Mouse (Mus musculus) lung, adult 2 months (tissue): ENCODE measurements around the gene Tspan17. TPM values are rescaled to one million over a fixed set of nuclear protein-coding genes. Genes with fewer than 3 reads are reported as not detected.

ENCODE experiments used
- DNase-seq: peaks from one replicate; pipeline ENCODE4 v3.0.0; 2022
- H3K4me1 ChIP-seq: fragments of 200-500 bp; 2 replicates; pipeline ENCODE4 v1.6.1; 2011; ENCODE audit warnings: low read length; ENCODE audit not compliant: control insufficient read depth, insufficient read depth
- H3K4me3 ChIP-seq: fragments of 200-500 bp; replicated peaks from 2 replicates; pipeline ENCODE3; 2011; ENCODE audit warnings: low read depth, mild to moderate bottlenecking, control low read depth, low read length; ENCODE audit errors: extremely low read depth
- CTCF ChIP-seq: fragments of 200-500 bp; IDR thresholded peaks from 2 replicates; pipeline ENCODE4 v1.5.1; 2011; ENCODE audit warnings: mild to moderate bottlenecking, low read length, control low read depth; ENCODE audit not compliant: insufficient read depth
- POLR2A ChIP-seq: fragments of 200-500 bp; IDR thresholded peaks from 2 replicates; pipeline ENCODE4 v1.6.1; 2011; ENCODE audit warnings: low read depth, mild to moderate bottlenecking, control low read depth, low read length, borderline replicate concordance; ENCODE audit errors: extremely low read depth
- WGBS: fragments of 180-500 bp; shearing (Covaris S2); methylation state at CpG from one replicate; pipeline ENCODE4 v1.1.7; 2018; 5-methylcytosine and 5-hydroxymethylcytosine counted together
- polyA plus RNA-seq: library from polyadenylated mRNA; depleted of rRNA; stranded (reverse); fragments of >200 nt; gene quantifications from 2 replicates; pipeline ENCODE4 v1.2.3, GENCODE M21; 2012; rRNA removed

The Tspan17 gene
- 32.1 and 34.7 TPM in 2 replicates for polyA plus RNA-seq

GRCm38 (mm10) chr13:54788740-54789560, at the start of gene Tspan17:
TSS of gene Tspan17 (plus strand) at chr13:54789377.
- WGBS, result 1% methylated on average over 47 of the region's 49 CpGs
- TF ChIP-seq POLR2A (0 out of 2 replicates have a peak, but pooled peaks have one; percentile 30), CTCF (no peak)
- Histone ChIP-seq H3K4me3 (peak within 1 kb of the TSS; percentile 92), H3K4me1 (peaks cover 8% of the 10 kb centered on the region)
- DNase-seq, result peak; percentile 97

GRCm38 (mm10) chr13:54746110-54746509, 43.1 kb upstream of the Tspan17 start:
- no peak for TF ChIP-seq POLR2A
- TF ChIP-seq CTCF, result no peak
- DNase-seq, result no peak
- H3K4me1 ChIP-seq, result no peaks in the 10 kb centered on the region
- H3K4me3 ChIP-seq, result no peak overlapping the region
- 33% methylated on average over 6 of the region's 6 CpGs for WGBS

GRCm38 (mm10) chr13:54746896-54747295, 42.3 kb upstream of the Tspan17 start:
- WGBS, result 39% methylated on average over 10 of the region's 10 CpGs
- TF ChIP-seq POLR2A (no peak), CTCF (no peak)
- no peak for DNase-seq
- Histone ChIP-seq H3K4me3 (no peak overlapping the region), H3K4me1 (no peaks in the 10 kb centered on the region)

GRCm38 (mm10) chr13:54748190-54748589, 41.0 kb upstream of the Tspan17 start:
- no peak for DNase-seq
- no peak overlapping the region for H3K4me3 ChIP-seq
- WGBS, result 78% methylated on average over 8 of the region's 8 CpGs
- H3K4me1 ChIP-seq, result no peaks in the 10 kb centered on the region
- TF ChIP-seq CTCF (no peak), POLR2A (no peak)

GRCm38 (mm10) chr13:54748721-54749060, 40.5 kb upstream of the Tspan17 start:
- no peak for DNase-seq
- no peak for TF ChIP-seq POLR2A
- TF ChIP-seq CTCF, result no peak
- WGBS, result 46% methylated on average over 10 of the region's 10 CpGs

GRCm38 (mm10) chr13:54749061-54749863, 39.9 kb upstream of the Tspan17 start:
- TF ChIP-seq POLR2A, result no peak
- TF ChIP-seq CTCF, result no peak
- H3K4me3 ChIP-seq, result no peak overlapping the region
- H3K4me1 ChIP-seq, result no peaks in the 10 kb centered on the region
- no peak for DNase-seq
- WGBS, result 2% methylated on average over 71 of the region's 100 CpGs

More at GRCm38 (mm10) chr13:54748721-54749060, 40.5 kb upstream of the Tspan17 start:
- Histone ChIP-seq H3K4me3 (no peak overlapping the region), H3K4me1 (no peaks in the 10 kb centered on the region)

GRCm38 (mm10) chr13:54749864-54750411, 39.2 kb upstream of the Tspan17 start, which contains the start of gene Gprin1:
TSS of gene Gprin1 (minus strand) at chr13:54749874.
- DNase-seq, result no peak
- TF ChIP-seq POLR2A (no peak), CTCF (no peak)
- WGBS, result 5% methylated on average over 29 of the region's 29 CpGs
- Histone ChIP-seq H3K4me1 (no peaks in the 10 kb centered on the region), H3K4me3 (no peak within 1 kb of the TSS)

- TF ChIP-seq CTCF (no peak), POLR2A (no peak)
- no peaks in the 10 kb centered on the region for H3K4me1 ChIP-seq
- 4% methylated on average over 8 of the region's 8 CpGs for WGBS
- H3K4me3 ChIP-seq, result no peak overlapping the region
- no peak for DNase-seq
These were observed 38.5 kb upstream of the Tspan17 start for GRCm38 (mm10) chr13:54750699-54751098.

GRCm38 (mm10) chr13:54752656-54753055, 36.5 kb upstream of the Tspan17 start:
- 71% methylated on average over 10 of the region's 10 CpGs for WGBS
- Histone ChIP-seq H3K4me1 (no peaks in the 10 kb centered on the region), H3K4me3 (no peak overlapping the region)
- no peak for TF ChIP-seq CTCF
- no peak for TF ChIP-seq POLR2A
- no peak for DNase-seq

GRCm38 (mm10) chr13:54753733-54754132, 35.4 kb upstream of the Tspan17 start:
- H3K4me3 ChIP-seq, result no peak overlapping the region
- WGBS, result 45% methylated on average over 6 of the region's 6 CpGs
- no peak for TF ChIP-seq CTCF
- TF ChIP-seq POLR2A, result no peak
- no peak for DNase-seq
- H3K4me1 ChIP-seq, result 0 out of 2 replicates have a peak, but pooled peaks cover 3% of the 10 kb centered on the region
